Mouse (Mus musculus) stomach, embryonic 14.5 days (tissue): ENCODE data around the gene Pbx2. TPM values are rescaled to one million over a fixed set of nuclear protein-coding genes. Genes with fewer than 3 reads are reported as not detected.

Source experiments
- ATAC-seq: fragments of 200-750 bp; cut with Nextera tagmentation; 2 replicates; pipeline ENCODE4 v1.8.0; 2017; ENCODE audit warnings: low read depth, moderate TSS enrichment; ENCODE audit not compliant: insufficient number of reproducible peaks, insufficient read depth, low FRiP score
- H3K27ac ChIP-seq: fragments of 300-500 bp; sonication (generic); 2 replicates; pipeline ENCODE4 v1.5.1; 2014; ENCODE audit warnings: mild to moderate bottlenecking, low read length, moderate library complexity, mixed read lengths
- H3K27me3 ChIP-seq: fragments of 300-500 bp; sonication (generic); 2 replicates; pipeline ENCODE4 v1.6.1; 2014; ENCODE audit warnings: low read length, control low read depth, mixed read lengths; ENCODE audit not compliant: control insufficient read depth, insufficient read depth
- H3K36me3 ChIP-seq: fragments of 300-500 bp; sonication (generic); 2 replicates; pipeline ENCODE4 v1.6.1; 2014; ENCODE audit warnings: mild to moderate bottlenecking, control low read depth, low read length, moderate library complexity, mixed read lengths; ENCODE audit not compliant: control insufficient read depth, insufficient read depth
- H3K4me1 ChIP-seq: fragments of 300-500 bp; sonication (generic); 2 replicates; pipeline ENCODE4 v1.6.1; 2014; ENCODE audit warnings: low read length, control low read depth, mixed read lengths; ENCODE audit not compliant: control insufficient read depth, insufficient read depth
- H3K4me2 ChIP-seq: fragments of 300-500 bp; sonication (generic); replicated peaks from 2 replicates; pipeline ENCODE4 v1.6.1; 2014; ENCODE audit warnings: low read depth, low read length, control low read depth
- H3K4me3 ChIP-seq: fragments of 300-500 bp; sonication (generic); 2 replicates; pipeline ENCODE4 v1.5.1; 2014; ENCODE audit warnings: low read depth, low read length, control low read depth
- H3K9ac ChIP-seq: fragments of 300-500 bp; sonication (generic); replicated peaks from 2 replicates; pipeline ENCODE4 v1.6.1; 2014; ENCODE audit warnings: low read depth, mild to moderate bottlenecking, control low read depth, low read length, moderate library complexity, mixed read lengths
- H3K9me3 ChIP-seq: fragments of 300-500 bp; sonication (generic); 2 replicates; pipeline ENCODE4 v1.6.1; 2016; ENCODE audit warnings: low read depth, low read length, control low read depth; ENCODE audit not compliant: control insufficient read depth
- WGBS: fragments of 180-500 bp; shearing (Covaris S2); extraction: QIAGEN DNeasy Blood & Tissue Kit; methylation state at CpG from one replicate; pipeline ENCODE4 v1.1.7; 2014; 5-methylcytosine and 5-hydroxymethylcytosine counted together
- polyA plus RNA-seq: library from polyadenylated mRNA; unstranded; fragments of >200 nt; fragmentation: Nextera tagmentation; extraction: Ambion mirVana; gene quantifications from 2 replicates; pipeline ENCODE4 v1.2.1, GENCODE M21; 2014

Pbx2 gene
- polyA plus RNA-seq, 1 experiment from 2014 or later, result 13.1 TPM

DNA sequence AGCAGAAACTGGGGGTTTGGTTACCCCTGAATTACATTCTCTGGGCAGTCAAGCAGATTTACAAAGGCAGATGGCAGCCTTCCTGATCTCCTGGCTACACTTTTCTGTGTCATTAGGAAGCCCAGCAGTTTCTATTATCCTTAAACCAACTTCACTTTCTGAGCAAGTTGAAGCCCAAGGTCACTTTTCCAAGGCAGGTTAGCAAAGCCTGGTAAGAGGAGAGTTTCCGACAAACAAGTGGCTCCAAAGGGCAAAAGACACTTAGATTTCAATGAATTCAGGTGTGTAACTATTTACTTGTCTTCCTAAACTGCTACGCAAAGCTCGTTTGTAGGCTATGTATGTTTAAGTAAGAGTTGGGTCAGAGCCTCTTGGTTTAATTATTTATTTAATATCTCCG lies 52.3 kb downstream of the Pbx2 start:
- H3K36me3 ChIP-seq, result no peaks in the 10 kb centered on the region
- H3K4me2 ChIP-seq, result no peak overlapping the region
- 87% methylated on average over 4 of the region's 4 CpGs for WGBS
- ATAC-seq, result no peak
- H3K27me3 ChIP-seq, result no peaks in the 10 kb centered on the region
- H3K4me1 ChIP-seq, result peaks cover 14% of the 10 kb centered on the region; the same call in 1 of the 2 replicates
- no peak overlapping the region for H3K4me3 ChIP-seq
- no peak overlapping the region for H3K27ac ChIP-seq
- H3K9me3 ChIP-seq, result no peaks in the 10 kb centered on the region
- H3K9ac ChIP-seq, result no peak overlapping the region

DNA sequence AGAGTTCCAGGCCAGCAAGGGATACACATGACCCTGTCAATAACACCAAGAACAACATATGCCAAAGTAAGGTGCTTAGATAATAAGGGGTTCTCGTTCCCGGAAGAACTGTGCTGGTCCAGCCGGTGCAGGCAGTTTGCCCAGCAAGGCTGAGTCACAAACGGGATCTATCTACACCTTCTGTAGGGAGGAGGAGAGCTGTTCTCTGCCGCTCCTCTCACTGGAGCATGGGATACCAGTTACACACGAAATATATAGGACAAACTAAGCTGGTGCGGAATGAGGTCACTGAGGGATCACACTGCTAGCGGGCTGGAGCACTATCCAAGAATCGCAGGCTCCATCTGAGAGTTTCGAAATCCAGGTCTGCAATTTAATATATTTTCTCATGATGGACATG lies 52.9 kb downstream of the Pbx2 start:
- peaks cover 14% of the 10 kb centered on the region; the same call in 1 of the 2 replicates for H3K4me1 ChIP-seq
- no peak overlapping the region for H3K4me2 ChIP-seq
- no peak overlapping the region for H3K9ac ChIP-seq
- H3K9me3 ChIP-seq, result no peaks in the 10 kb centered on the region
- no peak for ATAC-seq
- H3K4me3 ChIP-seq, result no peak overlapping the region
- WGBS, result 85% methylated on average over 10 of the region's 10 CpGs
- no peaks in the 10 kb centered on the region for H3K36me3 ChIP-seq
- H3K27ac ChIP-seq, result no peak overlapping the region
- no peaks in the 10 kb centered on the region for H3K27me3 ChIP-seq

DNA sequence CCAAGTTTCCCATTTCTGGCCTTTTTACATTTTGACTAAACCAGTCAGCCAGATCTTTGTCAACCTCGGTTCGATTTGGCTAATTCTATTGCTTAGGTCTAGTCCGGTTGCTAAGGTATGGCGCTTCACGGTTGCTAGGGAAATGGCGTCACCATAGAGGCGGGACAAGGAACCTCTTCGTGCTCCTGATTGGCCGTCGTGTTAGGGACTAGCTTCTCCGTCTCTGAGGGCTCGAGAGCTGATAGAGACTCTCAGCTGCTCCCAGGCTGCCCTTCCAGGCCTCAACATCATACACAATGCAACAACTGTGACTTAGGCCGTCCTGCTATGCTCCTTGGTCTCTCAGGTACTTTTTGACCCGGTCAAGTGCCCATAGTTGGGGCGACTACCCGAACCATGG lies 53.5 kb downstream of the Pbx2 start, which contains the start of gene Fkbpl:
Gene Fkbpl (plus strand): TSS at position 157 of the 400 bp plus-strand sequence.
- peak; percentile 82 for ATAC-seq
- peaks cover 3% of the 10 kb centered on the region; the same call in 1 of the 2 replicates for H3K36me3 ChIP-seq
- H3K4me1 ChIP-seq, result peaks cover 14% of the 10 kb centered on the region; the same call in 1 of the 2 replicates
- under 1% methylated on average over 16 of the region's 16 CpGs for WGBS
- no peaks in the 10 kb centered on the region for H3K9me3 ChIP-seq
- H3K27me3 ChIP-seq, result no peaks in the 10 kb centered on the region
- peak within 1 kb of the TSS; percentile 56 for H3K9ac ChIP-seq
- H3K4me3 ChIP-seq, result peak within 1 kb of the TSS; percentile 52
- peak within 1 kb of the TSS; percentile 60 for H3K4me2 ChIP-seq
- H3K27ac ChIP-seq, result peak within 1 kb of the TSS; percentile 63; the same call in 1 of the 2 replicates

DNA sequence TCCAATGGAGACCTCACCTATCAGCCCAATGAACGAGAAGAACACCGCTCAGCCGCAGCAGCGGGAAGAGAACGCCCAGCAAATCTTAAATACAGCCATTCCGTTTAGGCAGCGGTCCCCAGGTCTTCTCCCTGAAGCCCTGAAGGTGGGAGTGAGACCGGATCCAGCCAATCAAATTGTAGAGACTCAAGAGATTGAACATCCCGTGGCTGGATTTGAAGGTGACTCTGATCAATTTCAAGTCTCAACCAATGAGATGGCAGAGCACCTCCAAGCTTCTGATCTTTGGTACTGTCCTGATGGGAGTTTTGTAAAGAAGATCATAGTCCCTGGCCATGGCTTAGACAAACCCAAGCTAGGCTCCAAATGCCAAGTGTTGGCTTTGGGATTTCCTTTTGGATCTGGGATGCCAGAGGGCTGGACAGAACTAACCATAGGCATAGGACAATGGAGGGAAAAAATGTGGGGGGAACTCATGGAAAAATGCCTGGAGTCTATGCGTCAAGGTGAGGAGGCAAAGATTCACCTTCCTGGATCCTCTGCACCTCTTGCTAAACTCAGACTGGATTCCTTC lies 54.3 kb downstream of the Pbx2 start:
- H3K4me1 ChIP-seq, result peaks cover 14% of the 10 kb centered on the region; the same call in 1 of the 2 replicates

GRCm38 (mm10) chr17:34645831-34646511 lies 54.9 kb downstream of the Pbx2 start:
- Histone ChIP-seq H3K4me2 (no peak overlapping the region), H3K27me3 (no peaks in the 10 kb centered on the region), H3K36me3 (peaks cover 15% of the 10 kb centered on the region), H3K4me1 (peaks cover 8% of the 10 kb centered on the region; the same call in 1 of the 2 replicates), H3K9me3 (no peaks in the 10 kb centered on the region), H3K4me3 (0 out of 2 replicates have a peak overlapping the region, but pooled peaks have one; percentile 91), H3K27ac (no peak overlapping the region), H3K9ac (no peak overlapping the region)
- 88% methylated on average over 30 of the region's 30 CpGs for WGBS
- no peak for ATAC-seq

More for the DNA sequence above, 54.3 kb downstream of the Pbx2 start:
- peak overlapping the region; percentile 56; the same call in 1 of the 2 replicates for H3K9ac ChIP-seq
- peak overlapping the region; percentile 60 for H3K4me2 ChIP-seq
- ATAC-seq, result no peak
- H3K27ac ChIP-seq, result no peak overlapping the region
- WGBS, result 49% methylated on average over 10 of the region's 10 CpGs
- H3K4me3 ChIP-seq, result peak overlapping the region; percentile 52
- peaks cover 8% of the 10 kb centered on the region for H3K36me3 ChIP-seq
- H3K27me3 ChIP-seq, result no peaks in the 10 kb centered on the region
- H3K9me3 ChIP-seq, result no peaks in the 10 kb centered on the region

Other genes with a start within 250 kb of the Pbx2 start
- gene Btnl2, start 236.4 kb upstream of the Pbx2 start, polyA plus RNA-seq, result 0.10 and 0.13 TPM in 2 replicates
- not detected in 2 replicates for gene Btnl1, start 214.1 kb upstream of the Pbx2 start, polyA plus RNA-seq
- gene BC051142, start 192.4 kb upstream of the Pbx2 start, polyA plus RNA-seq, result 0.85 and 1.2 TPM in 2 replicates
- gene Btnl4, start 113.9 kb upstream of the Pbx2 start, polyA plus RNA-seq, result 0.18 TPM in 1 of 2 replicates, not detected in the other
- not detected in 2 replicates for gene Btnl6, start 73.9 kb upstream of the Pbx2 start, polyA plus RNA-seq
- gene Notch4, start 27.0 kb upstream of the Pbx2 start, polyA plus RNA-seq, result 3.9 and 4.7 TPM in 2 replicates
- gene Gpsm3, start 1.5 kb upstream of the Pbx2 start, polyA plus RNA-seq, result 6.1 and 8.0 TPM in 2 replicates
- gene Ager, start 6.6 kb downstream of the Pbx2 start, polyA plus RNA-seq, result 3.7 and 3.8 TPM in 2 replicates
- 104 and 105 TPM in 2 replicates for gene Rnf5, start 12.4 kb downstream of the Pbx2 start, polyA plus RNA-seq
- 53.1 and 53.9 TPM in 2 replicates for gene Agpat1, start 13.0 kb downstream of the Pbx2 start, polyA plus RNA-seq
- gene Egfl8, start 24.7 kb downstream of the Pbx2 start, polyA plus RNA-seq, result 3.8 and 4.2 TPM in 2 replicates
- 31.2 and 31.8 TPM in 2 replicates for gene Ppt2, start 37.2 kb downstream of the Pbx2 start, polyA plus RNA-seq
- 0.56 and 0.67 TPM in 2 replicates for gene Prrt1, start 38.3 kb downstream of the Pbx2 start, polyA plus RNA-seq
- gene Fkbpl, start 53.5 kb downstream of the Pbx2 start, polyA plus RNA-seq, result 11.9 and 12.0 TPM in 2 replicates
- gene Atf6b, start 55.9 kb downstream of the Pbx2 start, polyA plus RNA-seq, result 56.5 and 58.3 TPM in 2 replicates
- 1.1 TPM in 2 replicates for gene Tnxb, start 79.3 kb downstream of the Pbx2 start, polyA plus RNA-seq
- 0.07 TPM in 1 of 2 replicates, not detected in the other for gene C4b, start 152.6 kb downstream of the Pbx2 start, polyA plus RNA-seq
- not detected in 2 replicates for gene Cyp21a1, start 213.3 kb downstream of the Pbx2 start, polyA plus RNA-seq
- 22.3 and 27.3 TPM in 2 replicates for gene Stk19, start 245.7 kb downstream of the Pbx2 start, polyA plus RNA-seq
- gene Dxo, start 245.8 kb downstream of the Pbx2 start, polyA plus RNA-seq, result 52.9 and 56.4 TPM in 2 replicates